7 mouse cellular contexts compared by ENCODE assay signal in genomic region chr16:30310647-30311046, GRCm38 (mm10). TPM values are rescaled to one million over a fixed set of nuclear protein-coding genes. Genes with fewer than 3 reads are reported as not detected.
DNase-seq lines count a peak whose midpoint lies in the region; ATAC-seq and TF ChIP-seq lines count a peak whose summit lies in the region.

Gp5 (minus strand) TSS chr16:30310779.

- peak within 1 kb of the TSS; percentile 97 for H3K4me2 ChIP-seq in neural tube, embryonic 11.5 days (ENCODE audit: low read depth)
- H3K4me2 ChIP-seq in limb, embryonic 14.5 days (replicated peaks; ENCODE audit: low read depth, low read length, severe bottlenecking) = peak within 1 kb of the TSS; percentile 98
- H3K4me2 ChIP-seq in stomach, embryonic 16.5 days (ENCODE audit: low read depth, low read length) = peak within 1 kb of the TSS; percentile 100

- DNase-seq in neural tube, embryonic 11.5 days (ENCODE audit: low spot score) = no peak
- no peak for DNase-seq in neural tube, embryonic 10.5 days (ENCODE audit: extremely low spot score, low spot score)
- DNase-seq in forebrain, embryonic 10.5 days (ENCODE audit: extremely low spot score, low spot score) = no peak
- DNase-seq in limb, embryonic 14.5 days (ENCODE audit: low spot score) = no peak
- DNase-seq in cerebellum, adult 8-10 months = no peak
- no peak for DNase-seq in embryo, embryonic 10 days (ENCODE audit: low spot score)

- H3K4me1 ChIP-seq in neural tube, embryonic 11.5 days (ENCODE audit: control insufficient read depth, insufficient read depth, low read length) = peaks cover 16% of the 10 kb centered on the region
- peaks cover 21% of the 10 kb centered on the region for H3K4me1 ChIP-seq in forebrain, embryonic 10.5 days
- H3K4me1 ChIP-seq in limb, embryonic 14.5 days (ENCODE audit: control insufficient read depth, insufficient read depth, low read length) = peaks cover 15% of the 10 kb centered on the region
- peaks cover 13% of the 10 kb centered on the region for H3K4me1 ChIP-seq in stomach, embryonic 16.5 days (ENCODE audit: control insufficient read depth, insufficient read depth, low read length)

- peaks cover 51% of the 10 kb centered on the region for H3K27me3 ChIP-seq in neural tube, embryonic 11.5 days (ENCODE audit: control insufficient read depth, insufficient read depth, low read length)
- peaks cover 65% of the 10 kb centered on the region for H3K27me3 ChIP-seq in forebrain, embryonic 10.5 days (ENCODE audit: poor library complexity, severe bottlenecking)
- H3K27me3 ChIP-seq in limb, embryonic 14.5 days (ENCODE audit: control insufficient read depth, insufficient read depth, low read length) = peaks cover 44% of the 10 kb centered on the region
- peaks cover 26% of the 10 kb centered on the region for H3K27me3 ChIP-seq in stomach, embryonic 16.5 days (ENCODE audit: control insufficient read depth, insufficient read depth, low read length)

- H3K36me3 ChIP-seq in neural tube, embryonic 11.5 days (ENCODE audit: control insufficient read depth, insufficient read depth, low read length) = no peaks in the 10 kb centered on the region
- H3K36me3 ChIP-seq in forebrain, embryonic 10.5 days (replicated peaks) = peaks cover 9% of the 10 kb centered on the region
- H3K36me3 ChIP-seq in limb, embryonic 14.5 days (ENCODE audit: control insufficient read depth, insufficient read depth, low read length) = peaks cover 10% of the 10 kb centered on the region
- no peaks in the 10 kb centered on the region for H3K36me3 ChIP-seq in stomach, embryonic 16.5 days (ENCODE audit: control insufficient read depth, insufficient read depth, low read length)

- peak within 1 kb of the TSS; percentile 10 for H3K4me3 ChIP-seq in neural tube, embryonic 11.5 days (ENCODE audit: low read depth, low read length)
- peak within 1 kb of the TSS; percentile 70 for H3K4me3 ChIP-seq in forebrain, embryonic 10.5 days
- H3K4me3 ChIP-seq in limb, embryonic 14.5 days (replicated peaks; ENCODE audit: low read length) = peak within 1 kb of the TSS; percentile 56
- peak within 1 kb of the TSS; percentile 66 for H3K4me3 ChIP-seq in stomach, embryonic 16.5 days (replicated peaks; ENCODE audit: low read length)

- H3K9me3 ChIP-seq in neural tube, embryonic 11.5 days (ENCODE audit: control insufficient read depth, low read length) = no peaks in the 10 kb centered on the region
- no peaks in the 10 kb centered on the region for H3K9me3 ChIP-seq in forebrain, embryonic 10.5 days
- H3K9me3 ChIP-seq in limb, embryonic 14.5 days (ENCODE audit: control insufficient read depth, low read length) = no peaks in the 10 kb centered on the region
- no peaks in the 10 kb centered on the region for H3K9me3 ChIP-seq in stomach, embryonic 16.5 days (replicated peaks; ENCODE audit: control insufficient read depth, low read length)

- ATAC-seq in neural tube, embryonic 11.5 days (ENCODE audit: insufficient read depth, low FRiP score, low TSS enrichment) = no peak
- ATAC-seq in limb, embryonic 14.5 days (ENCODE audit: low FRiP score, low read depth) = no peak
- no peak for ATAC-seq in stomach, embryonic 16.5 days (ENCODE audit: insufficient read depth, low FRiP score)

- TF ChIP-seq POLR2A in limb, embryonic 14.5 days (IDR thresholded peaks at IDR 0.05; ENCODE audit: borderline replicate concordance, extremely low read depth, insufficient read depth, insufficient read length) = no peak

- H3K9ac ChIP-seq in neural tube, embryonic 11.5 days (ENCODE audit: low read length) = no peak within 1 kb of the TSS
- no peak within 1 kb of the TSS for H3K9ac ChIP-seq in limb, embryonic 14.5 days (ENCODE audit: low read depth, low read length, severe bottlenecking)
- H3K9ac ChIP-seq in stomach, embryonic 16.5 days (ENCODE audit: low read length) = peak within 1 kb of the TSS; percentile 73

- no peak within 1 kb of the TSS for H3K27ac ChIP-seq in neural tube, embryonic 11.5 days (ENCODE audit: low read depth, low read length)
- no peak within 1 kb of the TSS for H3K27ac ChIP-seq in forebrain, embryonic 10.5 days
- no peak within 1 kb of the TSS for H3K27ac ChIP-seq in limb, embryonic 14.5 days (replicated peaks; ENCODE audit: low read depth, low read length)
- no peak within 1 kb of the TSS for H3K27ac ChIP-seq in stomach, embryonic 16.5 days (ENCODE audit: low read length)

RNA-seq across cellular contexts. Expression of gene Gp5, which starts in this region (rescaled TPM):
- 2.4 and 2.5 TPM in 2 replicates for polyA plus RNA-seq in neural tube, embryonic 11.5 days (2014; fragmentation: Nextera tagmentation; extraction: Ambion mirVana)
- 1.4 and 1.5 TPM in 2 replicates for polyA plus RNA-seq in forebrain, embryonic 10.5 days (2016; fragmentation: Nextera tagmentation; extraction: Ambion mirVana)
- polyA plus RNA-seq in limb, embryonic 14.5 days (2012; rRNA removed) = 0.72 and 1.3 TPM in 2 replicates
- 0.58 and 0.67 TPM in 2 replicates for polyA plus RNA-seq in limb, embryonic 14.5 days (2014; fragmentation: Nextera tagmentation; extraction: Ambion mirVana)
- polyA plus RNA-seq in stomach, embryonic 16.5 days (2015; fragmentation: Nextera tagmentation; extraction: Ambion mirVana) = 0.52 and 0.54 TPM in 2 replicates

Comparison
In these comparisons a context has a peak if more than half of its experiments do, and no peak if none do; other contexts are left out.
1. H3K4me3 ChIP-seq: peak in every context shown above with its lines; median percentile 70 in forebrain, embryonic 10.5 days; 66 in stomach, embryonic 16.5 days; 56 in limb, embryonic 14.5 days; 10 in neural tube, embryonic 11.5 days.